Mouse (Mus musculus): ENCODE data around the gene B3gnt9.

The B3gnt9 gene

DNA sequence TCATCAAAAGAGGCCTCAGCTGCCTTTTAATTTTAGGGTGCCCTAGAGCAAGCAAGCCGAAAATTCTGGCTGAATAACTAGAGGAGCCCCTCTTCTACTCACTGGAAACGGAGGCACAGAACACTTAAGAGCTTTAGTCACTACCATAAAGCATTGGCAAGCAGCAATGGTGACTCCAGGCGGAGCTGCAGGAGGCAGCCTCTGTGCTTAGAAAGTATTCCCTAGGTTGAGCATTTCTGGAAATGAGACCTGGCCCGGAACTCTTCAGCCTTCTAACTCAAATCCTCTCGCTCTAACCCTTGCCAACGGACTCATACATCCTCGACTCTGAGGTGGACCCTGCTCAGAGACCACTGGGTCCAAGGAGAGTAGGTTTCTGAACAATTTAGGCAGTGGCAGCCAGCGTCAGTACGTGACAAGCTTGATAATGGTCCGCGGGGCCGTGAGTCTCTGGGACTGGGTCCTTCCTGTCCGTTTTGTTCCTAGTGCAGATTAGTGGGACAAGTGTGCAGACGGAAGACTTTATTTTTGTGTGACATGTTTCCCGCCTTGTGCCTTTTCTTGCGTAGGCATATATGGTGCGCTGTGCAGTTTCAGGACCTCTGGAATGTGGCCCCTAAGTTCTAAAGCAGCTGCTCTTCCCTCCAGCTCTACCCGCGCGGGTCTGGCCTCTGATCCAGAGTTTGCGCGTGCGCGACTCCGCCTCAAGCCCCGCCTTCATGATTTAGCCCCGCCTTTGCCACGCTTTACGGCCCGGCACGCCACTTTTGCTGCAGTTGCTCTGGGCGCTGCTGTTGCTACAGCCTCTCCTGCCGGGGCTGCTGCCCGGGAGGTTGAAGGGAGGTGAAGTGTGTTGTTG lies 30.3 kb downstream of the B3gnt9 start, which contains the start of gene D230025D16Rik:
Gene D230025D16Rik, plus strand, starts transcription at position 733 of the 859 bp plus-strand sequence.
- peak; percentile 94 for DNase-seq (ENCODE audit: extremely low read depth, insufficient read length, low spot score)

DNA sequence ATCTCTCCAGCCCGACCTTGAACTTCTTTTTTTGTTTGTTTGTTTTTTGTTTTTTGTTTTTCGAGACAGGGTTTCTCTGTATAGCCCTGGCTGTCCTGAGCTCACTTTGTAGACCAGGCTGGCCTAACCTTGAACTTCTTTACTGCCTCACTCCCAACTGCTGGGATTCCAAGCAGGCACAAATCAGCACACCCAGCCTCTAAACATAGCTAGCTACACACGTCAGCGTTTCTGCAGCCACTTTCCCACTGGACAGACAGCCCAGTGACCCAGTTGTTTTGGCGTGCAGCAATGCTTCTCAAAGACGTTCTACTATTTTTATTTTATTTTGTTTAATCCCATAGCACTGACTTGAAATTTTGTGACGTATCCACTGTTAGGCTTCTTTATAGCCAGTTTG lies 31.1 kb downstream of the B3gnt9 start:
- no peak for DNase-seq (ENCODE audit: extremely low read depth, insufficient read length, low spot score)

DNA sequence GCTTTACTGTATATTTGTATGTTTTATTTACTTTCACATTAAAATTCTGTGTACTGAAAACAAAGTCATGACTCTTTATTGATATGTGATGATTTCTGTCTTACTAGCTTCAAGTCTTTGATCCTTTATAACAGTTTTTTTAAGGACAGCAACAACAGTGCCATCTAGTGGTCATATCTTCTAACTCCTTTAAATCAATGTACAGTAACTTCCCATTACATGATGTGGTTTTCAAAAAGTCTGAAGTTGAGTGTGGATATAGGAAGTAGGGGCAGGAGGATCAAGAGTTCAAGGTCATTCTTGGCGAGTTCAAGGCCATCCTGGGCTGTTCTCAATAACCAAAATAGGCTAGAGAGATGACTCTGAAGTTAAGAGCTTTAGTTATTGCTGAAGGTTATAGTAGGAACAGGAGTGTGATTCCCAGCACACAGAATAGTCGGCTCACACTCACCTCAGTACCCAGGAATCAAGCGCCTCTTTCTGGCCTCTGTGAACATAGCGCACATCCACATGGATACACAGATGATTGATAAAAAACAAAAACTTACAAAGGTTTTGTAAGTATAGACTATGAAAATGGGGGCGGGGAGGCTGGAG lies 36.9 kb downstream of the B3gnt9 start:
- peak; percentile 16 for DNase-seq (ENCODE audit: extremely low read depth, insufficient read length, low spot score)

DNA sequence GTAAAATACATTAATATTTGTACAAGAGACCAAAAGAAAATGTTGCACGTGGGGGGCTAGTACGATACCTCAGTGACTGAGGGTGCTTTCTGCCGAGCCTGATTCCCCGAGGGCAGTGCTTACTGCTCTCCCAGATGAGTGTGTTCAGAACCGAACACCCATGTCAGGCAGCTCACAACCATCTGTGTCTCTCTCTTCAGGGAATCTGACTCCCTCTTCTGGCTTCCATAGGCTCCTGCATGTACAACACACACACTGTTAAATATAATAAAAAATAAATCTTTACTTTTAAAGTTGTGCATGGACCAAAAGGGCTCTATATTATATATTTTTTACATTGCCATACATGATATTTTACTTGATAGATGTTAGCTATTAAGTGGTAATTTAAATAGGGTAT lies 40.8 kb downstream of the B3gnt9 start:
- DNase-seq (ENCODE audit: extremely low read depth, insufficient read length, low spot score) = no peak

DNA sequence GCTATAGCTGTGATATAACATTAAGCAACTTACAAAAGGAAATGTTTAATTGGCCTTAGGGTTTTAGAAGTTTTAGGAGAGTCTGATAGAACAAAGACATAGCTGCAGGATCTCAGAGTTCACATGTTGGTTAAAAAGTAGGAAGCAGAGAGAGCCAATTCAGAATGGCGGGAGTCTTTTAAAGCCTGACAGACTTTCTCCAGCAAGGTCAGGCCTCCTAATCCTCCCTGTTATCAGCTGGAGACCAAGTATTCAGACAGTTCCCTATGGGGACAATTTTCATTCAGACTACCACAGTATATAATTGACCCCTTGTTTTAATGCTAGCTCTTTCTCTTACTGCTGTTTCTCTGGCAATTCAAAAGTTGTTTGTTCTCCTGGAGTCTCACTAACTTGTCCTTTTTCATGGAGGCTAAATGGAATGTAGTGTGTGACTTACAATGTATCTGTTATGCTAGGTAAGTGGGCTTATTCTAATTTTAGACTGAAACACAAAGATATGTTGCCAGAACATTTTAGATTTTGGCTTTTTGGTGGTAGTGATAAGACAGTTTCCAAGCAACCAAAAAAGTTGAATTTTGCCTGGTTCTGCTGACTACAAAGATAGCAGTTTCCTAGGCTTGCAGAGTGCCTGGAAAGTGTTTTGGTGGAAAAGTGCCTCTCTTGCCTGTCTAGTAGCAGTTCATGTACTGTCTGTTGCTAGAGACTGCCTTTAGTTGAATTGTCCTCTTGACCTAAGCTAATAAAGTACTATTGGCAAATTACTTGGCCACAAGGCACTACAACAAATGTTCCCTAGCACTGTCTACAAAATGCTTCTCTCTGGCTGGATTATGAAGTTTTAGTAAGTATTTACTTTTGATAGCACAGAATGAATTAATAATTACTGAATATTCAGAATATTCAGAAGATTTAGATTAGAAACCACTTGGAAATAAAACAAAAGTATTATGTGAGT lies 45.5 kb downstream of the B3gnt9 start:
- no peak for DNase-seq (ENCODE audit: extremely low read depth, insufficient read length, low spot score)

DNA sequence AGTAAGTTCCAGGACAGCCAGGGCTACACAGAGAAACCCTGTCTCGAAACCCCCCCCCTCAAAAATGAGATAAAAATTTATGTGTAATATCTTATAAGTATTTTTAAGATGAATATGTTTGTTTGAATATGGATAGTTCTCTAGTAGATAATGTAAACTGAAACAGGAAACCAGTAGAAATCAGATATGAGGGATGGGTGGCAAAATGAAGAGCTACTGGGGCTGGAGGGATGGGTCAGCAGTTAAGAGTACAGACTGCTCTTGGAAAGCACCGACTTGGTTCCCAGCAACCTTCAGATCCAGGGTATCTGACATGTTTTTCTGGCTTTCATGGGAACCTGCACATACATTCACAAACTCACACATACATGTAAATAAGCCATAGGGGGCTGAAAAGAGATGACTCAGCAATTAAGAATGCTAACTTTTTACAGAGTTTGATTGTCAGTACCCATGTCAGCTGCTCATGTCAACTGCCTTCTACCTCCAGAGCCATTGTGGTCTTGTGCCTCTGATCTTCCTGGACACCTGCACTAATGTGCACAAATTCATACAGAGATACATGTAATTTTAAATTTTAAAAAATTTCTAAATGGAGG lies 47.2 kb downstream of the B3gnt9 start:
- DNase-seq (ENCODE audit: extremely low read depth, insufficient read length, low spot score) = no peak

DNA sequence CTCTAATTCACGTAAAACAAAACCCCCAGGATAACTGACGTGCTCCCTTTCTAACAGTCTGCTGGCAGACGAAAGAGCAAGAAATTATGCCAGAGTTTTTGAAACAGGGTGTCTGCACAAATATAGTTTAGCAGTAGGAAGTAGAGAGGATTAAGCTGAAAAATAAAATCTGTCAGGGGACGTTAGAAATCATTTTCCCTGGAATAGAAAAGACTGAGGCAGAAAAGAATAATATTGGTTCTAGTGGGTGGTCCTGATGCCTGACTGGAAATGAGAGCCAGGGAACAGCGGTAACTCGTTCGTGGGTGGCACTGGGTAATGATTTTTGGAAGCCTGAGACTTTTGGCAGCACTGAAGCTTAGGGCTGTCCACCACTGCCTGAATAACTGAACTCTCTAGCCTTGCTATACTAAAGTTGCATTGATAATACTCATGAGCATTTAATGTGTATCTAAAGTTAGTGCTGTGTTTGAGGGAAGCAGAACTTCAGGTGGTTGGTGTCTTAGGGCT lies 48.1 kb downstream of the B3gnt9 start:
- DNase-seq (ENCODE audit: extremely low read depth, insufficient read length, low spot score) = no peak

DNA sequence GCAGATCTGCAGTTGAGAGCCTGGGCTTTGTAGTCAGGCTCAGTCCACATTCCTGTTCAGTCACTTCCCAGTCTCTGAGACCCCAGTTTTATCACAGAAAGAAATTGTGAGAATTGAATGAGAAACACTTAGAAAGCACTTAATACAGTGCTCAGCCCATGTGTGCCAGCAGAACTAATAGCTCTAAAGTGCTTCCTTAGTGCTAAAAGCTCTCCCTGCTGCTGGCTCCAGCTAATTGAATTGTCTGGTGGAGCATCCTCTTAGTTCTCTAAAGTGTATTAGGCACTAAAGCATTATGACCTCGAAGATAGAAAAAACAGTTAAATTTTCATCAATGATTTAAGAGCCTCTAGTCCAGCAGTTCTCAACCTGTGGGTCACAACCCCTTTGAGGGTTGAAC lies 49.2 kb downstream of the B3gnt9 start:
- no peak for DNase-seq (ENCODE audit: extremely low read depth, insufficient read length, low spot score)
